Mouse (Mus musculus) lung, postnatal 4 days (tissue): ENCODE measurements around the gene Kbtbd4.
"Not testable (repeated sequence)": the region's sequence is repeated elsewhere in the genome, so short reads cannot be mapped to it uniquely, and the experiment has no call there.

ENCODE experiments used
- DNase-seq, 2 experiments: peaks; one replicate each; pipeline ENCODE4 v3.0.0; 2021

Kbtbd4 gene

GRCm38 (mm10) chr2:90904076-90904855 is at the start of gene Kbtbd4, which contains the start of gene Ndufs3:
Kbtbd4 (plus strand) TSS chr2:90904740.
Ndufs3 (minus strand) TSS chr2:90904827.
- DNase-seq, result peak; percentile 92

DNA sequence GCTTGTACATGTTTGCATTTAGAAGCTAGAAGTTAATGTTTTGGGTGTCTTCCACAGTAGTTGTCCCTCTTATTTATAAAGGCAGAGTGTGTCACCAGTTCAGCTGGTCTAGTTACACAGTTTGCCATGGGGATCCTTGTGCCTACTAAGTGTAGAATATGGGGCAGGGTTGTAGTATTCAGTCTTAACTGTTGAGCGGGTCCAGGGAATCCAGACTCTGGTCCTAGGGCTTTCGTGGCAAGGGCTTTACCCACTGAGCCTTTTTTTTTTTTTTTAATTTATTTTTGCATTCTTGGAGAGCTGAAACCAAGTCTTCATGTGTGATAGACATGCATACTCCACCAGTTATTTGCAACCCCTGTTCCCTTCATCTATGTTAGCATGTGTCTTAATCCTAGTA is 43.1 kb upstream of the Kbtbd4 start:
- DNase-seq, result no peak

- no peak for DNase-seq
These were observed 40.4 kb upstream of the Kbtbd4 start for GRCm38 (mm10) chr2:90864184-90864583.

- DNase-seq, result peak; percentile 75 to 87
These were observed 38.0 kb upstream of the Kbtbd4 start for GRCm38 (mm10) chr2:90866524-90866923.

GRCm38 (mm10) chr2:90870136-90870601 is 34.4 kb upstream of the Kbtbd4 start:
- DNase-seq, result peak; percentile 18 to 66

DNA sequence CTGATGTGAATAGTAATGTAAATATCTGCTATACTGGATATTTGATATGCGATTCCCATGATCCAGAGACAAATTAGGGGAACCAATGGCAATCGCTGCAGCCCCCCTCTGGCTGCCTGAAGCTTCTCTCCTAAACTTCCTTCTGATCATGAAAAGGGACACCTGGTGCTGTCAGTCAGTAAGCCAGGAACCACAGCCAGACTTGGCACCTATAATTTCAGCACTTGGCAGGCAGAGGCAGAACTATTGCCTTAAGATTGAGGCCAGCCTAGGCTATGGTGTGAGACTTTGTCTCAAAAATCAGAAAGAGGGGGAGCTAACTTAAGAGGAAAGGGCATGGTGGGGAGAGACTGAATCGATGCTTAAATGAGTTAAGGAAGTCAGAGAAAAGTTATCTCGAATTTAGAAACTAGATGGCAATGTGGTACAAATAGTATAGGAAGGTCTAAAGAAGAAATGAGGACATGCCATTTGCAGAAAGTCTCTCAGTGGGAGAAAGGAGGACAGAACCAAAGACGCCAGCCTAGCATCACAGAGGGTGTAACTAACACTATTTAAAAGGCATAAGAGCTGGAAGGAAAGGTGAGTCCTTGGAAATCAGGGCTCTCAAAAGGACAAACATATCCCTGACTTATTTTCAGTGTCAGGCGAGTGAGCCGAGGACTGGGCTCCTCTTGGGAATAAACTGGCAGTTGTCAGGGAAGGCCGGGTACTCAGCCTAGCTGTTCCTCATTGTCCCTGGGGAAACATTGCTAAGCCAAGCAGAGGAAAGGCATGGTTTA is 33.2 kb upstream of the Kbtbd4 start:
- peak; percentile 32 to 79 for DNase-seq

DNA sequence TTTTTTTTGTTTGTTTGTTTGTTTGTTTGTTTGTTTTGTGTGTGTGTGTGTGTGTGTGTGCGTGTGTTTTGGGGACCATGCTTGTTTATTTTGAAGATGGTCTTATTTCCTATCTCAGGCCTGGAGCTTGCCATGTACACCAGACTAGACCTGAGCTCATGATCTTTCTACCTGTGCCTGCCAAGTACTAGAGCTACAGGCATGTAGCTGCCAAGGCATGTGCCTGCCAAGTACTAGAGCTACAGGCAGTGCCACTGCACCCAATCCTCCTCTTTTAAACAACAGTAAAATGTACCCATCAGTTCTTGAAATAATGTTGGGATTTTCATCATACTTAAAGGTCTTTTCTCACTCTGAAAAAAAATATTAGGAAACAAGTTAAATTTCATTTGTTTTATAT is 30.5 kb upstream of the Kbtbd4 start:
- DNase-seq, result no peak

DNA sequence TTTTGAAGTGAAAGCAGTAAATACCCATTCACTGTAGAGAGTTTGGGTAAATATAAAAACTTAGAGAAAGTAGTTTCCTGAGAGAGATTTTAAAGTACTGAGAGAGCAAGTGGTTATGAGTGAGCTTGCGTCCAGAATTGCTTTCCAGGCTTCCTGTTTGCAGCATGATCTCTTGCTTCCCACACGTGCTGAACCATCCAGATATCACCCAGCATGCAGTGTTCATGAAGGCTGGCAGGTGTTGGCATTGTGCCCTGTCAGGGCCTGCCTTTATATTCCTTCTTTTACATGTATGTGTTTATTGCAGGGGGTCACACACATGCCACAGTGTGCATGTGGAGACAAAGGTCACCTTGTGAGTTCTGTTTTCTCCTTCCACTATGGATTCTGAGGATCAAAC is 29.3 kb upstream of the Kbtbd4 start:
- DNase-seq, result no peak

GRCm38 (mm10) chr2:90877584-90878259 is 26.8 kb upstream of the Kbtbd4 start:
- no peak for DNase-seq

GRCm38 (mm10) chr2:90879419-90879818 is 25.1 kb upstream of the Kbtbd4 start:
- DNase-seq, result no peak

DNA sequence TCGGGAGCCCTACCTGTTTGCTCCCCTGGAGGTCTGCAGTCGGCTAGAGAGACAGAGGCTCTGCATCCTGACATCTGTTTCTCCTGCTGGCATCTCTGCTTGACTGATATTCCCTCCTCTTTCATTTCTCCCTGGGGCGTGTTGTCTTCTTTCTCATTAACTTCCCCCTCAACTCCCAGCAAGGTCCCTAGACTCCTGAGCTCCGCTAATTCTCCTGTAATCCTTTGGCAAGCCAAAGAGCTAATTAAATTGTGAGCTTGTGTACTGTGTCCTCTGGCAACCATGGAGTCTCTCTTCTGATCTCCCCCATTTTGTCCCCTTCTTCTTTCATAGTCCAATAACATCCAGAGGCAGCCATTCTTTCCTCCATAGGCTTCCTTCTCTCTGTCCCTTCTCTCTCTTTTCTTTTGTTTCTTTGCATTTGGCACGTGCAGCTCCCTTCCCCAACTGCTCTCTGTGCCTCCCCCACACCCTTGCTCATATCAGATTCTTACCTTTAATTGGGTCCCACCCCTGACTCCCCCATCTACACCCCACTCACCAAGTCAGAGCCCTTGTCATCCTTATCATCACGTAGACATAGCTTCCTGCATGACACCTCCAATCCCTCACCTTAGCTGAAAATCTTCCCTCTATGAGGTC is 24.3 kb upstream of the Kbtbd4 start:
- no peak for DNase-seq

- DNase-seq, result no peak
These were observed 22.7 kb upstream of the Kbtbd4 start for GRCm38 (mm10) chr2:90881824-90882223.

DNA sequence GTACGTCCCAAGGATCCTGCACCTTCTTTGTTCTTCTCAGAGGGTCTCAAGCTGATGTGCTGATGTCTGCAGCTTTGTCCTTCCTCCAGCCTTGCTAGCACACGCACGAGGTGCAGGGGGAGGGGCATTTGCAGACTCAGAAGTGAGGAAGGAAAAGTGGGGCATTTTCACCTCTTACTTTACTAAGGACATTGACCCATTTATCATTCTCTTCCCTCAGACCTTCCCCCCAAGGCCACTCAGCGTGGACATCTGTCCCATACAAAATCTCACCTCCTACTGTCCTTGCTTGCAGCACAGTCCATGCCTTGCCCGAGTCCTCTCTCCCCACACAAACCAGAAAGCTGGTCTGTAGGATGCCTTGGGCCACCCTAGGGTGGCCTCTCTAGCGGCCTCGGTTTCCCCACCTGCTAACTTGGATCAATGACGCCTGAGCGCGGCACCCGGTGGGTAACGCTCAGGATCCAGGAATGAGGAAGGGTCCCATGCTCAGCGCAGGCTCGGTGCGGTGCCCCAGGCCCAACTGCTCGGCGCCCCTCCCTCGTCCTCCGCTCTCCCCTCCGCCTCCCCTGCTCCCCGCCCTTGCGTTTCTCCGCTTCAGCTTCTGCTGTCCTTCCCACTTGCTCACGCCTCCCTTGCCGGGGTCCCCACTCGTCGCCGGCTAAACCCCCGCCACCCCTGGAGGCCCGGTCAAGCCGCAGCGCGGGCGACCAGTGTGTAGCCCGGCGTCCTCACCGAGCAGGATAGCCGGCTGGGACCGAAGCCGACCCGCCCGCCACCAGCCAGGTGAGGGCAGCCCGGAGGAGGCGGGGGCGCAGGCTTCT is 19.1 kb upstream of the Kbtbd4 start, which contains the start of gene C1qtnf4:
C1qtnf4 (plus strand) TSS at position 643 of the 824 bp plus-strand sequence.
- peak in 1 of 2 experiments; percentile 32 for DNase-seq

- no peak for DNase-seq
These were observed 18.1 kb upstream of the Kbtbd4 start for GRCm38 (mm10) chr2:90886436-90886835.

DNA sequence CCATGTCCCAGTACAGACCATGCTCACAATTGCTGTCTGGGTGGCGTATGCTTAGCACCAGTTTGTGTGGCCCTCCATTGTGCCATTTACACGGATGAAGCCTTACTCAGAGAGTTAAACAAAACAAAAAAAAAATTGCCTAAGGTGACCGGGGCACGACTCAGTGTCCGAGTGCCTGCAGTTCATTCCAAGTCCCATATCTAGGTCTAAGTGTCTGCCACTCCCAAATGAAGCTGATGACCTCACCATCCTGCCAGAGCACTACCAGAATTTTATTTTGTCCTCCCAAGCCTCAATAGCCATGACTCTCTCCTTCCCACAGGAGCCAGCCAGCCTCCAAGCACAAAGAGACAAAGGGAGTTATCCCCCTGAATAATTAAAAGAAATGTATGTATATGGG is 16.9 kb upstream of the Kbtbd4 start:
- no peak for DNase-seq

DNA sequence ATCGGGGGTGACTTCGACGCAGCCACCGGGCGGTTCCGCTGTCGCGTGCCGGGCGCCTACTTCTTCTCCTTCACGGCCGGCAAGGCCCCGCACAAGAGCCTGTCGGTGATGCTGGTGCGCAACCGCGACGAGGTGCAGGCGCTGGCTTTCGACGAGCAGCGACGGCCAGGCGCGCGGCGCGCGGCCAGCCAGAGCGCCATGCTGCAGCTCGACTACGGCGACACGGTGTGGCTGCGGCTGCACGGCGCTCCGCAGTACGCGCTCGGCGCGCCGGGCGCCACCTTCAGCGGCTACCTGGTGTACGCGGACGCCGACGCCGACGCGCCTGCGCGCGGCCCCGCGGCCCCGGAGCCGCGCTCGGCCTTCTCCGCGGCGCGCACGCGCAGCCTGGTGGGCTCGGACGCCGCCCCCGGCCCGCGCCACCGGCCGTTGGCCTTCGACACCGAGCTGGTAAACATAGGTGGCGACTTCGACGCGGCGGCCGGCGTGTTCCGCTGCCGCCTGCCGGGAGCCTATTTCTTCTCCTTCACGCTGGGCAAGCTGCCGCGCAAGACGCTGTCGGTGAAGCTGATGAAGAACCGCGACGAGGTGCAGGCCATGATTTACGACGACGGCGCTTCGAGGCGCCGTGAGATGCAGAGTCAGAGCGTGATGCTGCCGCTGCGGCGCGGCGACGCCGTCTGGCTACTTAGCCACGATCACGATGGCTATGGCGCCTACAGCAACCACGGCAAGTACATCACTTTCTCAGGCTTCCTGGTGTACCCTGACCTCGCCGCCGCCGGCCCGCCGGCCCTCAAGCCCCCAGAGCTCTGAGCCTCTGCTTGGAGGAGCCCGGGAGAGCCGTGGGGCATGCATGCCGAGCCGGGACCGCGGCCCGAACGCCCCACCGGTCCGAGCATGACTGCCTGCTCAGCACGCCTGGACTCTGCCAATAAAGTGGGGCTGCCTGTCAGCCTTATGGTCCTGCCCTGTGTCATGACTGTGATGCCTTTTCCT is 14.7 kb upstream of the Kbtbd4 start:
- DNase-seq, result peak; percentile 54 to 78

DNA sequence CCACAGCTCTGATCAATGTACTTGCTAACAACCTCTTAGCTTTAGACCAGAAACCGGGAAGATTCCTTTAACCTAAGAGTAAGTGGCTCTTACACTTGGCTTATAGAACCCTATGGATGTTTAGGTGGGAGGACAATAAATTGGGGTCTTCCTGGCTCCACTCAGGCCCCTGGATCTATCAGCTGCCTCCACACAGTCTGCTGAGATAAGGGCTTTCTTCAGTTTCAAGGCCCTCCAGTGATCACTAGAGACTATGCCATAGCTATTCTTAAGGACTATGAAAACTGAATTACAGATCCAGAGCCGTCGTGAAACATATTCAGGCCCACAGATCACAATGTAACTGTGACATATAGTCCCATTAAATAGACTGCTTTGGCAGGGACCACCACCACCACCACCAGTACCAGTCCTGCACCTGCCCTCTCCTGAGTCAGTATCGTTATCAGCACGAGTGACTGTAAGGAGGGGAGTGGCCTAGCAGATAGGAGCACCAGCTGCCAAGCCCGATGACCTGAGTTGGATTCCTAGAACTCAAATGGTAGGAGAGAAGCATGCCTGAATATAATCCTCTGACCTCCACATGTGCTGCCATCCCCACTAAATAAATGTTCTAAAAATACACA is 10.8 kb upstream of the Kbtbd4 start:
- DNase-seq, result no peak

GRCm38 (mm10) chr2:90894299-90894677 is 10.3 kb upstream of the Kbtbd4 start:
- not testable (repeated sequence) for DNase-seq

DNA sequence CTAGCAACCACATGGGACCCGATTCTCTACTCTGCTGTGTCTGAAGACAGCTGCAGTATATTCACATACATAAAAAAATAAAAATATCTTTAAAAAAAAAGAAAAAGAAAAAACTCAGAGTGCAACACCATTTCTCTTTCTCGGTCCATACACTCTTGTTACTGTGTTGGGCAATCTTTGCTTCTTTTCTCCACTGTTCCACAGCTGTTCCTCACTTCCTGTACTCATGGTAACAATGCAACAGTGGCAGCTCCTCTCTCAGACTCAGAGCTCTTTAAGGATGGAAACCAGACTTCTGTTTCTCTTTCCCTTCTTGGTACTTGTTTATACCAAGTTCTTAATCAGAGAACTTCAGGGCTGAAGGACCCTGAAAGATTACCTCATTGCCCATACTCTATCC is 1.1 kb upstream of the Kbtbd4 start:
- DNase-seq, result no peak

- DNase-seq, result no peak
These were observed 300 bp downstream of the Kbtbd4 start for GRCm38 (mm10) chr2:90904856-90905224.
